Mouse (Mus musculus) testis, postnatal 14 days (tissue): ENCODE results near the gene Mpped2.
A peak's percentile ranks its signal among the peaks of the same experiment; 100 is the strongest.

Experiments
- DNase-seq: peaks from one replicate; pipeline ENCODE4 v3.0.0; 2021; ENCODE audit warnings: low spot score

Mpped2 gene

DNA sequence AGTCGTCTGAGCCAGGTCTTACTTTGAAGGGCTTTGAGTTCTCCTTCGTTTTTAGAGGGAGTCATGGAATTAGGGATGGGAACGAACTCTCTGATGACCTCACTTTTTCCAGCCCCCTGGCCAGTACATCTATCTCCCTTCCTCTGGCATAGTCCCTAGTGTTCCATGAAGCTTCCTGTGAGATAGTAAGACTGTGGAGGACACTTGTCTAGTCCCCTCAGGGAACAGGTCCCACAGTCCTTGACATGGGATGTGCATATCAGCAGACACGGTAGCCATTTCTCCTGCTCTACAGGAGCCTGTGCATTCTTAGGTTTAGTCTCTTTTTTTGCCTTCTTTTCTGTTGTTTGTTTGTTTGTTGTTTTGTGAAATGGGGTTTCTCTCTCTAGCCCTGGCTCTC is 105.8 kb downstream of the Mpped2 start:
- DNase-seq, result no peak

DNA sequence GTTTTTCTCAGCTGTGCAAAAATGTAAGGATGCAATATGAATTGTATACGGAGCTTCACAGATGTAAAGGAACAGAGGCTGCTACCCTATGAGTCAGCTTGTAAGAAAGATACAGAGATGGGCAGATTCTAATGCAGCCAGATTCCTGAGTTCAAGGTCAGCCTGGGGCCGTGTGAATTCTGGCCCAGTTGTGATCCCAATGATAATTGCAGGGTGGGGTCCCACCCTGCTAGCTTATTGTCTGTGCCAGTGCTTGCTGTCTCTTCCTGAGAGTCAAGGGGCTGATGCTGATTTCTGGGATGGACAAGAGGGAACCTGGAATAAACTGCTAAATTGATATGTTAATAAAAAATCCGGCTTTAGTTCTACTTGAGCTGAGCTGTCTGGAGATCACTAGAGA is 122.8 kb downstream of the Mpped2 start:
- DNase-seq, result no peak

DNA sequence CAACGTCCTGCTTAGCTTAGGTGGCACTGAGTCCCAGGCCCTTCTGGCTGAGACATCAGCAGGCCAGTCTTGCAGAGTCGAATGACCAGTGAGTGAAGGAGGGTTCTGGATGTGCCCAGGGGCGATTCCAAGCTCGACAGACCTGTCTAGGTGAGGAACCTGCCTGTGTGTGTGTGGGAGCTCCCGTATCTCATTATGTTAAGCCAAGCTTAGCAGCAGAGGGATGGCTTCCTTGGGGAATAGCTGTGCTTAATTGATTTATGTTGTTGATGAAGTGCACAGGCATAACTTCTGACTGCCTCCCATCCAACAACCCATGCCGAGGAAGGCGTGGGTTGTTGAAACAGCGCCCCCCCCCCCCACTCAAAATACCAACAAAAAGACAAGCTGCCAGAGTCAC is 128.2 kb downstream of the Mpped2 start:
- DNase-seq, result no peak

DNA sequence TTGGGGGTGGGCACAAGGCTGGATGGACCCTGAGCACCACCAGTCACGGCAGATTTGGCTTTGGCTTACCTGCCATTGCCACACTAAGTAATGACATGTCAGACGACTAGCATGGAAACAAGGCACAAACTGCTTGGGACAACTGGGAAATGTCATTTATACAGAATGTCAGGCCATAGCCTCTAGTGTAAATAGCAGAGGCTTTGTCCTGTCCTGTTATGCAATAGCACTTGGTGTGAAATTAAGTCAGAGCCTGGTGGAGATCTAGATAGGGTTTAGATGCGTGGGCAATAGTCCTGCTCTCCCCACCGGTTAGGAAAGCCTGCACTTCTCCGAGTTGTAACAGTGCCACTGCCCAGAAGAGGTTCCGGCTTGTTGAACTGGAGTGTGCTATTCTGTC is 128.8 kb downstream of the Mpped2 start:
- no peak for DNase-seq

DNA sequence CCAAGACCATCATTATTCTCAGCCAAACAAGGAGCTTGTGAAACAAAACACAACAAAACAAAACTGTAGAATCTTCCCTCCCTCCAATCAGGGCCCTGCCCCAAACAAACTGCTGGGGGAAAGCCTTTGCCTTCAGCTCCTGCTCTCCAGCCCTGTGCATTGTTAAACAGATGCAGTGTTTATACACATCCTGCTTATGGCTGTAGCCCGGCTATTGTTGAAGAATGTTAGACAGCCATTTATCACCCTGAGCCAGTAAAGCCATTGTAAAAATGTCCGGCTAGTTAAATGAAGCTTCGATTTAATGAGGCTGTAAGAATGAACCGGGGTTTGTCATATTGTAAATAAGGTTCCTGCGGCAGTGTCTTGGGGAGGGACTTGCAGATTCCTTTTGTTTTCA is 129.5 kb downstream of the Mpped2 start:
- no peak for DNase-seq

DNA sequence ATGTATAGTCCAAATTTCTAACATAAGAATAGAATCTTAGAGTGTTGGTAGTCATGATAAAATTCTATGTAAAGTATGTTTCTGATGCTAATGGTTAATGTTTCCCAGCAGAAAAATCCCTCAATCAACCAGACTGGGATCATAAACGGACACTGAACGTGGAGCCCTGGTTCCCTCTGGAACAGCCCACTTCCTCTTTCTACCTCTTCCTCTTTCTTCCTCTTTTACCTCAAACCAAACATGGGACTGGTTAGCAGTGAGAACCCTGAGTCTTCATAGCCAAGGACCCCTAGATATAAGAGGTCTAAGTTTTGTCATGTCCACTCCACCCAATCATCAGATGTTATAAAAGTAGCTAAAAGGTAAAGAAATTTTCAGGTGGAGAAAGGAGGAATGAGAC is 132.4 kb downstream of the Mpped2 start:
- DNase-seq, result no peak

DNA sequence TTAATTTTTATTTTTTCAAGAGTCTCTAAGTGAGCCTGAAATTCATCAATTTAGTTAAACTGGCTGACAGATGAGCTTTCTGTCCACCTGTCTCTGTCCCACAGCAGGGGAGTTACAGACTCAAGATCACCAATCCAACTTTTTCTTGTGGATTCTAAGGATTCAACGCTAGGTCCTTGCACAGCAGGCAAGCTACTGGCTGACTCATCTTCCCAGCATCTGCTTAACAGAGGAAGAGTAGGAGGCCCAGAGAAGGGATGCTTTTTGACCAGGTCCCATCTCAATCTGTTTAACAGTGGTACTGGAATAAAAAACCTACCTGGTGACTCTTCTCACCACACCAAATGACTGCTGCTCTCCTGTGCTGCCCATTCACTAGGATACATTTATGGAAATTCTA is 133.0 kb downstream of the Mpped2 start:
- DNase-seq, result no peak

DNA sequence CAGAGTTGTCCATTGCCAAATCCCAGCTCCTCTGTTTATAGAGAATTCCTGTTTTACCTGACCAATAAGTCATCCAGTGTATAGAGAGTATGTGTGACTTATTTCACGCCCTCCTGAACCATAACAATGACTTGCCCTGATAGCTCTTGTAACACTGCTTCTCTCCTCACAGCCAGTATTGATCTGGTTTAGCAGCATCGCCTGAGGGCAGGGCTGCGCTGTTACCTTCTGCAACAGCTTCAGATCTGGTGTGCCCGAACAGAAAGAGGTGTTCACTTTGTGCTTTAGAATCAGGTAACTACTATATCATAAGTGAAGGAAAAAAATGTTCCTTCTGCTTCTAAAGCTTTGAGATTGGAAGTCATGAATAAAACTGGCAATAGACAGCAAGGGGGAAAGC is 133.7 kb downstream of the Mpped2 start:
- no peak for DNase-seq

DNA sequence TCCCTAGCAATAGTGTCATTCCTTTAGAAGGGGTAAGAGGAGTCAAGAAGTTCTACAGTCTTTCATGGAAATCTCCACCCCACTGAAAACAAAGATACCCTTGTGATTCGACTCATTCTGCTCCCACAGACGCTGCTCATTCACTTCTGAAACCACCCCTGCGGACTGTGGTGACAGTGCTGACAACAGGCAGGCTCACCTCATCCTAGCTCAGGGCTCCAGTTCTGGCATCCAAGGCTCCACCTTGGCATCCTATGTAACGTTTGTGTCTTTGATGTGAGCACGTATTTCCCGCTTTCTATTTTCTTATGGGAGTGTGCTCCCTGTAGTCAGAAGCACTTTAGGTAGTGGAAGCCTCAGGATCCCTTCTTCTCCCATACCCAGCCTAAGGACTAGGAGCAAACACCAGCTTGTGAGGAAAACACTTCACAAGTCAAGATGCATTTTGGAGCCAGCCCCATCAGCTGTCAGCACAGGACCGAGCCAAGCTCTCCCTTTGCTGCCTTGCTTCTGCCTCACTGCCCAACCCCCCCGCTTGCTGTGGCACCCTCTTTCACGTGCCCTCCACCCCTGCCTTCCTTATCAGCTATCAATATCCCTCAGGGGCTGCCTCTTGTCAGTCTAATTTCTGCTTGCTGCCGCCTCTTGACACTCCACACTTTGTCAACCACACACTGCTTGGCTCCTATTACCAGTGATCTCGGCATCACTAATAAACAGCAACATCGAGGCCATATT is 135.7 kb downstream of the Mpped2 start:
- no peak for DNase-seq

DNA sequence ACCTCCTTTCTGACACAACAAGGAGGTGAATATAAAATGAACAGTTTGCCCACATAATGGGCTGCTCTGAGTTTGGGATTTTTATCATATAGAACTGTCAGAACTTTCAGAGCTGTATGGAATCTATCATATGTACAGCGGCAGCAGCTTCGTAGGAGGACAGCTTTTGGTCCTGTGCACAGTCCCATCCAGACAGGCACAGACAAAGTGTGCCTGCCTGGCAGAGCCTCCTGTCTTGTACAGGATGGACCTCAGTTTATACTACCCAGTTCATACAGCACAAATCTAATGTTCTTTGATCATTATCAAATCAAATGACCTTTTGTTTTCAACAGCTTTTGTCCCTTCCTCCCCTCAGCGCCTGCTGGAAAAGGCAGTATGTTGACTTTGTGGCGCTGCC is 136.4 kb downstream of the Mpped2 start:
- no peak for DNase-seq

DNA sequence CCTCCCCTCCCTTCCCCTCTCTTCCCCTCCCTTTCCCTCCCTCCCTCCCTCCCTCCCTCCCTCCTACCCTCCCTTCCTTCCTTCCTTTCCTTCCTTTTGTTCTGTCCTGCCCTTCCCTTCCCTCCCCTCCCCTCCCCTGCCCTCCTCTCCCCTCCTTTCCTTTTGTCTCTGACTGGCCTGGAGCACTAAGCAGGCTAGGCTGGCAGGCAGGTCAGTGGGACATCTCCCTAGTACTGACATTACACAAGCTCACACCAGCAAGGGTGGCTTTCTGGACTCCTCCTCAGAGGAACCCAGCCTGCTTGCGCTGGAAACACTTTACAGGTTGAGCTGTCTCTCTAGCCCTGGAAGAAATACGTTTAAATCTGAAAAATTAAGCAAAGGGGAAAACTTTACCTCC is 139.5 kb downstream of the Mpped2 start:
- no peak for DNase-seq

DNA sequence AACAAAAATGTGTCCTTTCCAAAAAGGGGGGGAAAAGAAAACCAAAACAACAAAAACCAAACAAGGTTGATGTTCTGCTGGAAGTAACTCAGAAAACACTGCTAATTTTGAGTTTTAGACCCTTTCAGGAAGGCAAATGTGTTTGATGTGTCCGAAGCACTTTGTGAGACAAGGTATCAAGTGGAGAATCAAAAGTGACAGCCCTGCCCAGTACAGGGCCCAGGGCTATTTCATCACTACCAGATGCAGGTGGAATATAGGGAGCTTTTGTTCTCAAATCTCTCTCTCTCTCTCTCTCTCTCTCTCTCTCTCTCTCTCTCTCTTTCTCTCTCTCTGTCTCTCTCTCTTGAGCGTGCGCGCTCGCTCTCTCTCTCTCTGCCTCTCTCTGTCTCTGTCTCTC is 140.1 kb downstream of the Mpped2 start:
- DNase-seq, result no peak

DNA sequence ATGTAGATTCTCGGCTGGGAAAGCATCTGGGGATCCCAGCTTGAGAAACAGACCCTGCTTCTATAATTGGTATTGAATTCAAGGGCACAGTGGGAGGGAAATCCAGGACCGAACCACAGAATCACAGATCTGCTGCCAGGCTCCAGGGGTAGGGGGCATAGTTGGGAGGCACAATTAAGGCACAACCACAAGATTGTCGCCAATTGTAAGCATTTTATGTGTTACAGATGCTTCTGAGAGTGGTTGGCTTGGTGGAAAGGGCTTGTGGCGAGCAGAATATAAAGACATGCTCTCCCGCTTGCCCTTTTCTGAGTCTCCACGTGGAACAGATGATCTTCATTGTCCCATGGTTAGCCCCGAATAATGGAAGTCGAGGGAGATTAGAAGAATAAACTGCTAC is 142.3 kb downstream of the Mpped2 start:
- DNase-seq, result no peak

DNA sequence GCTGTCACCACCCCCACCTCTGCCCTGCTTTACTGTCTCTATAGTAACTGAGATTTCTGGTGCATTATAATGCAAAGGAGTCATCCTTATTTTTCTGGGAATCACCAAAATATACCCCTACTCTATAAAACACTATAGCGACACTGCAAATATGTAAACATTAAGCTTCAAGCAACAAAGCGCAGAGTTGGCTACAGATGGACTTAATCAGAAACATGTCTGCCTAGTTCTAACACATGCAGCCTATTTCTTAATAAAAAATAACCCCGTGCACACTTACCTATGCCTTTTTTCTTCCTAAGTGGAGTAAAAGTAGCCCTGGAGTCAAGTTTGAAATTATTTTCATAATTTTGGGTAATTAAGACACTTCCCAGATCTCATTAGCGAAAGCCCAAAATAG is 144.2 kb downstream of the Mpped2 start:
- DNase-seq, result no peak

DNA sequence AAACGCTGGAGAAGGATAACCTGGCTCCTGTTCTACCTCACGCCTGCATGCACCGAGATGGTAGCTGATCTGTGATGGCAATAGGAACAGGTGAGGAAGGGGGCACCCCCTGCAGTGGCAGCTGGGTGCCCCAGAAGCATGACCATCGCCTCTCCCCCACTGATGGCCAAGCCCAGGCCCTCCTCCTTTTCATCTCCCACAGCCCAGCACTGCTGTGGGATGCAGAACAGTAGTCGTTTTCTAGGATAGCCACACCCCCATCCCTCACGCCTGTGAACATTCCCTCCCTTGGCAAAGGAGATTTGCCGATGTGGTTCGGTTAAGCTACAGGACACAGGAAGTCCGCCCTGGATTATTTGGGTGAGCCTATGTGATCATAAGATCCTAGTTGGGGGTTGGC is 151.1 kb downstream of the Mpped2 start:
- no peak for DNase-seq

DNA sequence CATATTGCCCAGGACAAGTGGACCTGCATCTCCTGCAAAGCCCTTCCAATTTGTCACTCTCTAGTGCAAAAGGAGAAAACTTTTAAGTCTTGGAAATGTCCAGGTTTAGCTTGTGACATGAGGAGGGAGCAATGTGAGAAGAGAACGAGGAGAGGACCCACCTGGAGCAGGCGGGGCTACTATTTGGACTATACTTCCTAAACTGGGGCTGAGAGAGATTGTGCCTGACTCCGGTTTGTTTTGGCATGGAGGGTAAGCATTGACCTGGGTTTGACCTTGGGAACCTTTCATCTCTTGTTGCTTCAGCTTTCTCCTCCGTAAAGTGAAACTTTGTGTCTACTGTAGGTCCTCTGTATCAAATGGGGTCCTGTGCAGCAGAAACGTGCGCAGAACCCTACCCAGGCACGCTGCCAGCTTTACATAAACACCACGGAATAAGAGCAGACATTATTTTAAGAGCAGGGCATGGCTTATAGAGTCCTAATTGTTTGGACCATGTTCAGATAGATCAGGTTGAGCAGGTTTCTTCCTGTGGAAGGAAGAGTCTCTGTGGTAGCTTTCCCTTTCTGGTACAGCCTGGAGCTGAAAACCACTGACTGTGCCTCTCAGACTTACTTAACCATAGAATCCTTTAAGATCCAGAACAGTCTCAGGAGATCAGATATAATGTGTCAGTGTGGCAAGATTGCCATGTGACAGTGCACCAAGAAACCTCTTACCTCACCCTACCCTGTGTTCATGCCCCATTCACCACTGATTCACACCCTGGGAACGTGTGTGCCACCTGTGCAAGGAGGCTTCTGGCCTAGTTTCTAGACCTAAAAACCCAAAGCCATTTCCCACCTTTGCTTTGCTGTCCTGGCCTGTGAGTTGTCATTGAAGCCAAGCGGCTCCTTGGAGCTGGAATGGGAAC is 152.0 kb downstream of the Mpped2 start:
- DNase-seq, result peak; percentile 41

DNA sequence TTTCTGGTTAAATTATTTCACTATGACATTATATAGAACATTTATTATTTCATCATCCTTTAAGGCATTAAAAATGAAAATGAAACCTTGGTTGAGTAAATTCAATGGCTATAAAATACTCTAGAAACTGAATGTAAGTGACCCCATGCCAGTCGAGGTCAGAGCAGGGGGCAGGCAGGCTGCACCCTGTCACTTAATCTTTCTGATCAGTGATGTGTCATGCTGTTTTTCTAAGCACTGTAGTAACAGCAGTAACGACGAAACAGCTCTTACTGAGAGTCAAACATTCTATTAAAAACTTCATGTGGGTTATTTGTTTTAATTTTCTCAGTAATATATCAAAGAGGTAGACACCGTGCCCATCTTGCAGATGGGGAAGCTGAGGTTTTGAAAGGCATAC is 153.4 kb downstream of the Mpped2 start:
- no peak for DNase-seq

DNA sequence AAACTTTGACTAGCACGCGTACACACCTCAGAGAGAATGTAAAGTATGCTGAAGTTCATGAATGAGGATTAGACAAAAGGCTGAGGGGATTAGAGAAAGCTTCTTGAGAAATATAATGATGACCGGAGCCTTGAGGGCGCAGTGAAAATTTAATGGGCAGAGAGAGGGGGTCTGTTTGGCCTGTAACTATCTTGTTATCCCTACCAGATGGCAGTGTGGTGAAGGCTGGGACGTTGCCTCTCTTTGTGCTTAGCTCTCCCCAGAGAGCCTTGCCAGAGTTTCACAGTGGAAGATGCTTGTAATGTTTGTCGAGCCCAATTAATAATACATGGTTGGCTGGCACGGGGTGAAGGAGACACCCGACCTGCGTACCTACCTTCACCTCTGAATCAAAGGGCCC is 156.3 kb downstream of the Mpped2 start:
- DNase-seq, result no peak

DNA sequence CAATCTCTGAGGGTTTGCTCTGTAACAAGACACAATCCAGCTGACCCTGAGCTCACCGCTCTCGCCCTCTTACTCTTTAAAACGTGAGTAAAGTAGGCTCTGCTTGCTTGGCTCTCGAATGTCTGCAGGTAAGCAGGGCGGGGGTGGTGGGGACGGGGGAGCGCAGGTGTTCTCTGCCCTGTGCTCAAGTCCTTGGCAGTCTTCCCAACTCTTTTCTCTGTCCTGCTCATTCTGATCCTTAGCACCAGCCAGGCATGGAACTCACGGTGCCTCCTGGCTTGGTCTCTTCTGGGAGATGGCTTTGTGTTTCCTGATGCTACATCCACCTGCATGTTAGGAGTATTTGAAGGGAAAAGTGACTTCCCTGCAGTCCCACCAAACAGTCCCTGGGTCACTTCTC is 158.4 kb downstream of the Mpped2 start:
- no peak for DNase-seq

DNA sequence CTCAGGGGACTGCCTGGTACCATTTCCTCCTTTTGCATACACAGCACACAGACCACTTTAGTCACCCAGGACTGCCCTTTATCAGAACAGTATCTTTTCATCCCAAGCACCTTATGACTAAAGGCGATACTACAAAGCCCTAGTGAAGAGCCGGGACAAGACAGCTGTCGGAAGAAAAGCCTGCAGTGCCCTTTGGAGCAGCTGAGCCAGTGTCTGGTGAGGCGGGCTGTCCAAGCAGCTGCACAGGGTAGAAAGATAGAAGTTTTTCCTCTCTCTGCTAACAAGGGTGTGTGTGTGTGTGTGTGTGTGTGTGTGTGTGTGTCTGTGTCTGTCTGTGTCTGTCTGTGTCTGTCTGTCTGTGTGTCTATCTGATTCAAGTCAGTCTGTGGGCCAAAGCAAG is 161.1 kb downstream of the Mpped2 start:
- no peak for DNase-seq

DNA sequence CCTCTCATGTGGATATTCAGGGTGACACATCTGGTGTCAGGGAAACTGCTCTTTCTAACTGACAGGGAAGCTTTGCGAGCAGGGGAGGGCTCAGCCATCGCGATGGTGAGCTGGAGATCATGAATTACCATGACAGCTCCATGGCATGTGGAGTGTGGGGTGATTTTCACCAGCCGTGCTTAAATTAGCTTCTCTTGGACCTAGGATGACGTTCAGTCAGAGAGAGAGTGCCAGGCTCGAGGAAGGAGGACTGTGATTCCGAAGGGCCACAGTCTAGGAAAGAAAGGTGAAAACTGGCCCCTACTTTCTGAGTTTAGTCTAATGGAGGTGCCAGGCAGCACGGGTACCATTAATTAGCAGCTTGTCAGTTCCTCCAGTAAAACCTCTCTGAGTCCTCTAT is 161.7 kb downstream of the Mpped2 start:
- no peak for DNase-seq

DNA sequence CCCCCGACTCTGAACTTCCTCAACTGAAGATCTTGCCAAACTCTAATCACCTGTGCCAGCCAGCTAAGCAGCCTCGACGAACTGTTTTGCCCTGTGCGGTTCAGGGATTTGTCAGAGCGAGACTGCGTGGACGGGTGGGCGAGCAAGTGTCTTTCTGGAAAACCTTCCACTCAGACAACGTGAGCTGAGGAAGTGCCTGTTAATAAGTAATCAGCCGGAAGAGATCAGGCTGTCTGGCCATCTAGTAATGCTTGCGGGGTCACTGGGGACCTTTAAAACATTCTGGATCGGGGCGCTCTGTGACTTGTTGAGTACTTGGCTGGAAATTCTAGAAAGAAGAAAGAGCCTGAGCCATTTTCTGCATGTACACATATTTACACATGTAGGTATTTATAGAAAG is 162.1 kb downstream of the Mpped2 start:
- no peak for DNase-seq

DNA sequence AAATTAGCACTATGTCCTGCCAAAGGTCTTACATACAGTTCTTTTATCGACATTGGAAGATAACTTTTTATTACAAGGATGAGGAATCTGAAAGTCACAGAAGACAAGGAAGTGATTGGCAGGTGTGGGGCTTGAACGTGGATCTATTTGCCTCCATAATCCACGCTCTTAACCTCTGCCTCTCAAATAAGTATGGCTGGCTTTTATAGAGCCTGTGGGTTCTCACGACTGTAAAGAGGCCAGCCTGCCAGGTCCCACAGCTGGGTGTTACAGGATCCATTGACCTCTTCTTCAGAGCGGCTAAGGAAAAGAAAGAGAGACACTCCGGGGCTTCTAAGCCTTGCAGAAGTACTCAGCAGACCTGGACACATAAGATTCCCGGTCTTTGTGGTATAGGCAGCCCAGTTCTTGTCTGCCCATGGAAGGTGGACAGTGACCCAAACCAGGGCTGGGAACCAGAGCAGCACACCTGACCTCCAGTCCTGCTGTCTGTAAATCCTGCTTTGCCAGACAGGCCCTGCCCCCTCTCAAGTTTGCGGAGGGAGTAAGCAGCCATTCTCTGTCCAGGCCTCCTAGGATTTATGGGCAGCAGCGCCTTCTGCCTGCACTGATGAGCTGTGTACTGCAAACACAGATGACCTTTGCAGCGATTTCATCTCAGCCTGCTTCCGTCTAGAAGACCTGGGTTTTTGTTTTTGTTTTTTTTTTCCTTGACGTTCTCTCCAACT is 162.7 kb downstream of the Mpped2 start:
- no peak for DNase-seq
